Mouse (Mus musculus) lung, embryonic 15.5 days (tissue): ENCODE results near the gene Gm20747. TPM values are rescaled to one million over a fixed set of nuclear protein-coding genes. Genes with fewer than 3 reads are reported as not detected.
"Not testable (repeated sequence)": the region's sequence is repeated elsewhere in the genome, so short reads cannot be mapped to it uniquely, and the experiment has no call there.

Experiments used
- ATAC-seq: fragments of 200-750 bp; cut with Nextera tagmentation; 2 replicates; pipeline ENCODE4 v1.8.0; 2017; ENCODE audit warnings: moderate number of reproducible peaks, borderline replicate concordance; ENCODE audit not compliant: low FRiP score, low TSS enrichment; ENCODE audit errors: extremely low read depth
- H3K27ac ChIP-seq: fragments of 300-500 bp; sonication (generic); 2 replicates; pipeline ENCODE4 v1.5.1; 2015; ENCODE audit warnings: moderate library complexity, mild to moderate bottlenecking, inconsistent platforms
- H3K27me3 ChIP-seq: fragments of 300-500 bp; sonication (generic); 2 replicates; pipeline ENCODE4 v1.6.1; 2015; ENCODE audit warnings: inconsistent platforms
- H3K36me3 ChIP-seq: fragments of 300-500 bp; sonication (generic); 2 replicates; pipeline ENCODE4 v1.6.1; 2015; ENCODE audit warnings: inconsistent platforms
- H3K4me1 ChIP-seq: fragments of 300-500 bp; sonication (generic); 2 replicates; pipeline ENCODE4 v1.6.1; 2015; ENCODE audit warnings: inconsistent platforms
- H3K4me2 ChIP-seq: fragments of 300-500 bp; sonication (generic); 2 replicates; pipeline ENCODE4 v1.6.1; 2015; ENCODE audit warnings: inconsistent platforms, mild to moderate bottlenecking, moderate library complexity
- H3K4me3 ChIP-seq: fragments of 300-500 bp; sonication (generic); 2 replicates; pipeline ENCODE4 v1.5.1; 2015; ENCODE audit warnings: mild to moderate bottlenecking, inconsistent platforms
- H3K9ac ChIP-seq: fragments of 300-500 bp; sonication (generic); 2 replicates; pipeline ENCODE4 v1.6.1; 2015; ENCODE audit warnings: inconsistent platforms
- H3K9me3 ChIP-seq: fragments of 300-500 bp; sonication (generic); 2 replicates; pipeline ENCODE4 v1.6.1; 2016; ENCODE audit warnings: inconsistent platforms
- WGBS: fragments of 180-500 bp; shearing (Covaris S2); methylation state at CpG from one replicate; pipeline ENCODE4 v1.1.7; 2015; 5-methylcytosine and 5-hydroxymethylcytosine counted together
- polyA plus RNA-seq: library from polyadenylated mRNA; unstranded; fragments of >200 nt; fragmentation: Nextera tagmentation; extraction: Ambion mirVana; gene quantifications from 2 replicates; pipeline ENCODE4 v1.2.1, GENCODE M21; 2015

The Gm20747 gene
- not detected in 2 replicates for polyA plus RNA-seq

GRCm38 (mm10) chrY:53418191-53418590, at the start of gene Gm20747:
Gene Gm20747, minus strand, starts transcription at chrY:53418291.
- not testable (repeated sequence) for H3K9me3 ChIP-seq, ATAC-seq, H3K4me2 ChIP-seq, H3K36me3 ChIP-seq, H3K4me1 ChIP-seq, H3K4me3 ChIP-seq, H3K27ac ChIP-seq, H3K27me3 ChIP-seq, H3K9ac ChIP-seq
- WGBS, result no CpG with 5 or more reads among the region's 3 CpGs
